Mouse (Mus musculus): ENCODE measurements around the gene 4930523C07Rik. TPM values are rescaled to one million over a fixed set of nuclear protein-coding genes. Genes with fewer than 3 reads are reported as not detected.

The 4930523C07Rik gene
- polyA plus RNA-seq, 1 experiment = not detected

- no peak for TF ChIP-seq GATA1 (IDR thresholded peaks at IDR 0.05; ENCODE audit: low read length)
These were observed 13.5 kb downstream of the 4930523C07Rik start for GRCm38 (mm10) chr1:160057657-160058056.

- no peak for TF ChIP-seq GATA1 (IDR thresholded peaks at IDR 0.05; ENCODE audit: low read length)
These were observed 15.7 kb downstream of the 4930523C07Rik start for GRCm38 (mm10) chr1:160059908-160060307.

DNA sequence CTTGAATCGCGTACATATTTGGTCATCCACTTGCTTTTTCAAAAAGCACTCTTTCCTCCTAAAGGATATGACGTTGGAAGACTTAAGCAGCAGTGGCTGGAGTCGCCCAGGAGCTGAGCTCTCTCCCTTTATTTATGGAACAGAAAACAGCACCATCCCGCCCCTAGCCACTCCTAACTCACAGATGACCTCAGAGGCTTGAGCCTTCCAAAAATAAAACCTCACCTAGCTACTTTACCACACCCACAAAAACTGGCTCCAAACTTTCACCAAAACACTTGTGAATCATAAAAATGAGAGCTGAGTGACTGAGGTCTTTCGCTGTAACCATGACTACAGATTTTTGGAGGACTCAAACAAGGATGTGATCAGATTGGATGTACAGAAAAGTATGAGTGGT is 16.4 kb downstream of the 4930523C07Rik start:
- no peak for TF ChIP-seq GATA1 (IDR thresholded peaks at IDR 0.05; ENCODE audit: low read length)

DNA sequence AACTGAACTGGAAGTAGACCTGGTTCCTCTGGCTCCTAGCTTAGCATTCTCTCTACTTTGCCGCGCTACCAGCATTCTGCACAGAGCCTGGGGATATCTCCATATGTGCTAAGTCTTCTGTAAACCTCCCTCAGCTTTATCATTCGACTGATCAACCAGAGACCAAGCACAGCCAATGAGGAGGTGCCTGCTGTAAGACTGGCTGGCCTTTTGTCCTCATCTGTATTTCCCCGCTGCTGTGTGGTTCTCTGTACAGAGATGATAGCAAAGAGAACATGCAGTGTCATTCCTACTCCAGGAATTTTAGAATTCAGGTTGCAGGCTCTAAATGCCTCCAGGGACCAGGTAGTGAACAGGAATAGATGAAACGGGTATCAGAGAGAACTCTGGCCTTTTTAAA is 17.1 kb downstream of the 4930523C07Rik start:
- TF ChIP-seq GATA1 (IDR thresholded peaks at IDR 0.05; ENCODE audit: low read length) = peak; percentile 71

- TF ChIP-seq GATA1 (IDR thresholded peaks at IDR 0.05; ENCODE audit: low read length) = no peak
These were observed 17.7 kb downstream of the 4930523C07Rik start for GRCm38 (mm10) chr1:160061725-160062366.

DNA sequence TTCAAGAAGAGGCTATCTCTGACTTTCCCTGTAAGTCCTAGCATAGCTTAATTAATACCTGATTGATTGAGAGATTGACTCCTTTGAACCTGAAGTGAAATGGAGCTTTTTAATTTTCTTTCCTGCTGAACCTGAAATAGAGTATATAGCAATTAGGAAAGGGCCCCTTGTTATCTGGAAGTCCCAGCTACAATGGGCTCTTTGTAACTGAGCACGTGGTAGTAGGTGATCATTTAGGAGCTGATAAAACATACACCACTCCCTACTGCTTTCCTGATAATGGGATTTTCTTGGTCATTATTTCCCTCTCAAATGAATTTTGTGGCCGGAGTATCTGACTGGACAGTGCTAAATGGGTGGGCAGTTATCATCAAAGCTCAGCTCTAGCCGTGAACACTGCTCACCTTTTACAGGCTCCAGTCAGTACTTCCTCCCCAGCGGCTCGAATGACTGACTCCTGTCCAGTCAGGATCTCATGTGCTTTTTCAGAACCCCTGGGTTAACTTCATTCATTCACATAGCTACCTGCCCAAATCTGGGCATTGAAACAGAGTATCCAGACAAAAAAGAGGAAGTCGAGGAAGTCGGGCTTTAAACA is 20.5 kb downstream of the 4930523C07Rik start:
- TF ChIP-seq GATA1 (IDR thresholded peaks at IDR 0.05; ENCODE audit: low read length) = no peak

- no peak for TF ChIP-seq GATA1 (IDR thresholded peaks at IDR 0.05; ENCODE audit: low read length)
These were observed 34.9 kb downstream of the 4930523C07Rik start for GRCm38 (mm10) chr1:160078882-160079661.

- no peak for TF ChIP-seq GATA1 (IDR thresholded peaks at IDR 0.05; ENCODE audit: low read length)
These were observed 36.7 kb downstream of the 4930523C07Rik start for GRCm38 (mm10) chr1:160080800-160081436.

DNA sequence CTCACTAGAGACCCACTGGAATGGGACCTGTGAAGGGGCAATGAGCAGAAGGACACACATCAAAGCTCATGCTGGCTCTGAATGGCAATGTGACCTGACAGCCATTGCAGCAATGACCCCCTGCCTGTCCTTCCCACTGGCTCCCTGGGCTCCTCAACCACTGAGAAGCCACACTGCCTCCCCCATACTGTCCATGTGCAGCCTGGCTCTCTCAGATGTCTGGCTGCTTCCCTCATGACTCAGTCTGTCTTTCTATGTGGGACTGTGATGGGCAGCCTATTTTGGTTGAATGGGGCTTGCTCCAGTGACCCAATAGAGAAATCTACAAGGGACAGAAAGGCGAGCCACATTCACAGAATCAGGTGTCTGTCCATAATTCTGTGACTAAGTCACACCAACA is 38.5 kb downstream of the 4930523C07Rik start:
- TF ChIP-seq GATA1 (IDR thresholded peaks at IDR 0.05; ENCODE audit: low read length) = no peak

DNA sequence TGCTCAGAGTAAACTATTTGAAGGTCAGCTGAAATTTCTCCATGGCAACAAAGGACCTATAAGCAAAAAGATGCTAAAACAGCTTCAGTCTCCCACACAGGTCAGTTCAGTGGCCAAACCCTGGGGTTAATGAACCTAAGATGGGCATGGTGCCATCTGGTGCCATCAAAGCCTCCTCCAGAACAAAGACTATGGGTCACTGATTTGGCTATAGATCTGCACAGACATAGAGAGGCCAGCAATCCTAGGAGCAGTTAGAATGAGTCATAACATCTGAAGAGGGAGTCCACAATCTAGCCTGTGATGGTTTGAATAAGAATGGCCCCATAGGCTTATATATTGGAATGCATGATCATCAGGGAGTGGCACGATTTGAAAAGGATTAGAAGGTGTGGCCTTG is 40.1 kb downstream of the 4930523C07Rik start:
- TF ChIP-seq GATA1 (IDR thresholded peaks at IDR 0.05; ENCODE audit: low read length) = no peak

DNA sequence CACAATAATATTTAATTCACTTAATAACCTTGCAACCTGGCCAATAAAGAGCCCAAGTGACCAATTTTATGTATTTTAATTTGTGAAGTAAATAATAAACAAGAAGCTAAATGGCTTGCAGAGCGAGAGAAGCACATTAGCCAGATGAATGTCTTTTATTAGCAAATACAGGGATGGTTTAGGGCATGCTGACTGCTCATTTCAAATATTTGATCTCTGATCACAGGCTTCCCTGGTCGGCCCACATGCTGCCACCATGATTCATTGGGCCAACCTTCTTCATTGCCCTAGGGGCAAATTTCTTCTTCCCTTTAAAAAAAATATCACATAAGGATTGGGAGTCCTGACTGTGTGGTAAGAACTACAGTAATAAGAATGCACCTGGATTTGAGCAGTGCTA is 42.5 kb downstream of the 4930523C07Rik start:
- TF ChIP-seq GATA1 (IDR thresholded peaks at IDR 0.05; ENCODE audit: low read length) = no peak

GRCm38 (mm10) chr1:160099659-160100302 is 55.6 kb downstream of the 4930523C07Rik start:
- no peak for TF ChIP-seq GATA1 (IDR thresholded peaks at IDR 0.05; ENCODE audit: low read length)

DNA sequence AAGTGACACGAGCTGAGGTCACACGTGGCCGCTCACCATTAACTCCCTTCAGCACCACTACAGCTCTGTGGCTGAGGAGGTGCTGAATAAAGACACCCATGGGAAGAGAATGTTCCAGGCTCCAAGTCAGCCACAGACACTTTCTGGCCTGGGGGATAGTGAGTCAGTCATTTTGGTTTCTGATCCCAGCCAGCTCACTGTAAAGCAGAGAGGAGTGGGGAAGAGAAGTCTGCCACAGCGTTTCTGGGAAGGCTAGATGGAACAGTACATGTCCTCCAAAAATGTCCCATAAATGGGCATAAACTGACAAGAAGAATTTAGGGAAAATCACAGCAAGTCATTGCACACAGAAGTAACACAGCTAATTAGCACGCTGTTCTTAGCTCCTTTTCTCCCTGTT is 56.8 kb downstream of the 4930523C07Rik start:
- TF ChIP-seq GATA1 (IDR thresholded peaks at IDR 0.05; ENCODE audit: low read length) = no peak

DNA sequence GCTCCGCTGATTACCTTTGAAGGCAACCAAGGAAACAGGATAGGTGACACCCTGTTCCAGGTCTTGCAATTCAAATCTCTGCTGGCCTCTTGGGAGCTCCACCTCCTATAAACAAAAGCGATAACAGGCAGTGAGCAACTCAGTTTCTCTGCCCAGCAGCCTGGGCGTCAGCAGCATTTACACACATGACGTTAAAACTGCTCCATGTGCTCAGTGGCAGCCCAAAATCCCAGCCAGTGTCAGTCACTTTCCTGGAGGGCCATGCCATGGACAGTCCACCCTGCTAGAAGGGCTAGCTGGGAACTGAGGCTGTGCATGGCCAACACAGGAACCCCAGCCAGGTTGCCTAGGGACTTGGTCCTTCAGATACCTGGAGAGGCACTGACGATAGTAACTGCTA is 61.2 kb downstream of the 4930523C07Rik start:
- TF ChIP-seq GATA1 (IDR thresholded peaks at IDR 0.05; ENCODE audit: low read length) = no peak

- TF ChIP-seq GATA1 (IDR thresholded peaks at IDR 0.05; ENCODE audit: low read length) = no peak
These were observed 64.4 kb downstream of the 4930523C07Rik start for GRCm38 (mm10) chr1:160108604-160109003.

GRCm38 (mm10) chr1:160123957-160124356 is 79.8 kb downstream of the 4930523C07Rik start:
- no peak for TF ChIP-seq GATA1 (IDR thresholded peaks at IDR 0.05; ENCODE audit: low read length)

Other genes starting within 250 kb of the 4930523C07Rik start
- gene Tnn, start 109.2 kb downstream of the 4930523C07Rik start, polyA plus RNA-seq (2012) = not detected in 2 replicates
- gene Mrps14, start 150.8 kb downstream of the 4930523C07Rik start, polyA plus RNA-seq (2012) = 1.2 and 1.7 TPM in 2 replicates
- 86.2 and 113 TPM in 2 replicates for gene Cacybp, start 168.5 kb downstream of the 4930523C07Rik start, polyA plus RNA-seq (2012)

Data from G1E-ER4 (cell line).